Mouse (Mus musculus) cerebellum, postnatal 10 days (tissue): ENCODE measurements at regions not wholly inside any gene's neighbourhood (a gene's known extent, or its start where the extent isn't known, plus 50 kb on each side); places are given as distances from the start of the nearest gene placed in this dataset.
A peak's percentile ranks its signal among the peaks of the same experiment; 100 is the strongest.
"Not testable (repeated sequence)": the region's sequence is repeated elsewhere in the genome, so short reads cannot be mapped to it uniquely, and the experiment has no call there.

Source experiments
- DNase-seq, 2 experiments: peaks; one replicate each; pipeline ENCODE4 v3.0.0; 2021; ENCODE audit warnings: mixed read lengths in 2 of 2

GRCm38 (mm10) chr10:119146342-119146741 is 93.5 kb downstream of the Cand1 start:
- no peak for DNase-seq

- no peak for DNase-seq
Measured at GRCm38 (mm10) chr10:119142866-119143265, 97.0 kb downstream of the Cand1 start.

- DNase-seq, result no peak
Measured at GRCm38 (mm10) chr10:119142307-119142706, 97.5 kb downstream of the Cand1 start.

- DNase-seq, result no peak
Measured at GRCm38 (mm10) chr10:119138237-119138636, 101.6 kb downstream of the Cand1 start.

- no peak for DNase-seq
Measured at GRCm38 (mm10) chr10:119135489-119135924, 104.3 kb downstream of the Cand1 start.

- peak; percentile 31 to 58 for DNase-seq
Measured at GRCm38 (mm10) chr10:119134797-119135488, 104.9 kb downstream of the Cand1 start.

- DNase-seq, result peak; percentile 87 to 90
Measured at GRCm38 (mm10) chr10:119131977-119132376, 107.9 kb downstream of the Cand1 start.

GRCm38 (mm10) chr10:119130676-119131075 is 109.2 kb downstream of the Cand1 start:
- no peak for DNase-seq

GRCm38 (mm10) chr10:119128035-119128434 is 111.8 kb downstream of the Cand1 start:
- DNase-seq, result no peak

GRCm38 (mm10) chr10:119123517-119123916 is 116.3 kb downstream of the Cand1 start:
- no peak for DNase-seq

GRCm38 (mm10) chr10:119122347-119122746 is 117.5 kb downstream of the Cand1 start:
- DNase-seq, result no peak

GRCm38 (mm10) chr10:119121575-119121974 is 118.3 kb downstream of the Cand1 start:
- no peak for DNase-seq

- no peak for DNase-seq
Measured at GRCm38 (mm10) chr10:119116843-119117390, 122.9 kb downstream of the Cand1 start.

GRCm38 (mm10) chr10:119115200-119115599 is 124.7 kb downstream of the Cand1 start:
- DNase-seq, result not testable (repeated sequence)

- DNase-seq, result no peak
Measured at GRCm38 (mm10) chr10:119114653-119115052, 125.2 kb downstream of the Cand1 start.

- DNase-seq, result no peak
Measured at GRCm38 (mm10) chr10:119111886-119112285, 128.0 kb downstream of the Cand1 start.

GRCm38 (mm10) chr10:119111409-119111808 is 128.4 kb downstream of the Cand1 start:
- peak in 1 of 2 experiments; percentile 23 for DNase-seq

GRCm38 (mm10) chr10:119110614-119111013 is 129.2 kb downstream of the Cand1 start:
- no peak for DNase-seq

- no peak for DNase-seq
Measured at GRCm38 (mm10) chr10:119109207-119109606, 130.6 kb downstream of the Cand1 start.

- DNase-seq, result no peak
Measured at GRCm38 (mm10) chr10:119107728-119108127, 132.1 kb downstream of the Cand1 start.

GRCm38 (mm10) chr10:119106105-119106504 is 133.8 kb downstream of the Cand1 start:
- no peak for DNase-seq

- DNase-seq, result peak in 1 of 2 experiments; percentile 11
Measured at GRCm38 (mm10) chr10:119105279-119105881, 134.5 kb downstream of the Cand1 start.

GRCm38 (mm10) chr10:119100511-119100910 is 139.3 kb downstream of the Cand1 start:
- peak; percentile 68 to 70 for DNase-seq
